Mouse (Mus musculus) MEL (cell line): ENCODE data around the gene Pcbp2. TPM values are rescaled to one million over a fixed set of nuclear protein-coding genes. Genes with fewer than 3 reads are reported as not detected.

Experiments
- DNase-seq: peaks from one replicate; pipeline ENCODE4 v3.0.0; 2011; ENCODE audit warnings: low read depth, low spot score
- H3K27ac ChIP-seq: 2 replicates; pipeline ENCODE4 v1.5.1; 2012; ENCODE audit warnings: low read depth, mild to moderate bottlenecking, control low read depth, low read length, moderate library complexity; ENCODE audit not compliant: control insufficient read depth
- H3K27me3 ChIP-seq, 2 experiments: fragments of 150-350 bp in 1 of 2; sonication (generic) in 1 of 2; 2 replicates each; pipeline ENCODE4 v1.6.1; 2012; ENCODE audit warnings: low read length in 2 of 2, mild to moderate bottlenecking in 2 of 2, improper control_type of control experiment in 1 of 2, moderate library complexity in 1 of 2; ENCODE audit not compliant: insufficient read depth in 2 of 2, control insufficient read depth in 1 of 2
- H3K36me3 ChIP-seq, 2 experiments: 2 replicates each; pipeline ENCODE4 v1.6.1; 2012 to 2014; ENCODE audit warnings: low read length in 2 of 2, improper control_type of control experiment in 1 of 2, inconsistent platforms in 1 of 2, mild to moderate bottlenecking in 1 of 2; ENCODE audit not compliant: insufficient read depth in 2 of 2, control insufficient read depth in 1 of 2
- H3K4me1 ChIP-seq, 2 experiments: fragments of 150-350 bp in 1 of 2; sonication (generic) in 1 of 2; 2 replicates each; pipeline ENCODE4 v1.6.1; 2012; ENCODE audit warnings: low read length in 2 of 2, improper control_type of control experiment in 1 of 2, mild to moderate bottlenecking in 1 of 2; ENCODE audit not compliant: insufficient read depth in 2 of 2, control insufficient read depth in 1 of 2
- H3K4me3 ChIP-seq, 2 experiments: fragments of 150-350 bp in 1 of 2; sonication (generic) in 1 of 2; 2 replicates each; pipeline ENCODE4 v1.5.1; 2012; ENCODE audit warnings: low read depth in 2 of 2, low read length in 2 of 2, mild to moderate bottlenecking in 2 of 2, moderate library complexity in 2 of 2, control low read depth in 1 of 2, improper control_type of control experiment in 1 of 2; ENCODE audit not compliant: control insufficient read depth in 1 of 2, insufficient read depth in 1 of 2
- H3K79me2 ChIP-seq: 2 replicates; pipeline ENCODE4 v1.6.1; 2012; ENCODE audit warnings: mild to moderate bottlenecking, low read length, moderate library complexity; ENCODE audit not compliant: control insufficient read depth, poor library complexity, insufficient read depth
- H3K9ac ChIP-seq: 2 replicates; pipeline ENCODE4 v1.6.1; 2012; ENCODE audit warnings: low read depth, mild to moderate bottlenecking, control low read depth, low read length, moderate library complexity; ENCODE audit not compliant: control insufficient read depth, poor library complexity, severe bottlenecking
- H3K9me3 ChIP-seq: fragments of 150-350 bp; sonication (generic); replicated peaks from 2 replicates; pipeline ENCODE4 v1.6.1; 2012; ENCODE audit warnings: mild to moderate bottlenecking, low read length, improper control_type of control experiment, moderate library complexity; ENCODE audit not compliant: insufficient read depth
- BHLHE40 ChIP-seq: IDR thresholded peaks from 2 replicates; pipeline ENCODE4 v1.6.1; 2012; ENCODE audit warnings: low read depth, mild to moderate bottlenecking, inconsistent platforms, low read length, improper control_type of control experiment, borderline replicate concordance
- CHD1 ChIP-seq: IDR thresholded peaks from 2 replicates; pipeline ENCODE4 v1.6.1; 2012; ENCODE audit warnings: low read depth, mild to moderate bottlenecking, inconsistent platforms, low read length, improper control_type of control experiment
- CHD2 ChIP-seq: IDR thresholded peaks from 2 replicates; pipeline ENCODE4 v1.6.1; 2011; ENCODE audit warnings: low read length, improper control_type of control experiment
- CTCF ChIP-seq, 3 experiments: IDR thresholded peaks in 2 of 3; conservative IDR thresholded peaks in 1 of 3; 2 replicates each; pipeline ENCODE4 v1.5.1; 2011 to 2012; ENCODE audit warnings: low read length in 3 of 3, low read depth in 2 of 3, mild to moderate bottlenecking in 2 of 3, improper control_type of control experiment in 1 of 3, inconsistent platforms in 1 of 3, mixed read lengths in 1 of 3, moderate library complexity in 1 of 3; ENCODE audit not compliant: control insufficient read depth in 1 of 3, insufficient read depth in 1 of 3, poor library complexity in 1 of 3, severe bottlenecking in 1 of 3
- E2F4 ChIP-seq: IDR thresholded peaks from 2 replicates; pipeline ENCODE4 v1.6.1; 2011; ENCODE audit warnings: low read depth, low read length, improper control_type of control experiment, borderline replicate concordance
- ELF1 ChIP-seq: IDR thresholded peaks from 2 replicates; pipeline ENCODE4 v1.6.1; 2014; ENCODE audit warnings: low read depth, mild to moderate bottlenecking, inconsistent platforms, low read length, improper control_type of control experiment, moderate library complexity
- ETS1 ChIP-seq: IDR thresholded peaks from 2 replicates; pipeline ENCODE4 v1.6.1; 2012; ENCODE audit warnings: low read depth, mild to moderate bottlenecking, inconsistent platforms, low read length, improper control_type of control experiment, moderate library complexity
- GABPA ChIP-seq: IDR thresholded peaks from 2 replicates; pipeline ENCODE4 v1.6.1; 2012; ENCODE audit warnings: low read depth, mild to moderate bottlenecking, inconsistent platforms, low read length, improper control_type of control experiment, moderate library complexity
- GATA1 ChIP-seq: IDR thresholded peaks from 2 replicates; pipeline ENCODE4 v1.6.1; 2011; ENCODE audit warnings: low read depth, low read length, improper control_type of control experiment
- HCFC1 ChIP-seq: IDR thresholded peaks from 2 replicates; pipeline ENCODE4 v1.6.1; 2012; ENCODE audit warnings: low read depth, mild to moderate bottlenecking, inconsistent platforms, low read length, improper control_type of control experiment, moderate library complexity
- JUND ChIP-seq: IDR thresholded peaks from 2 replicates; pipeline ENCODE4 v1.6.1; 2011; ENCODE audit warnings: low read depth, mild to moderate bottlenecking, improper control_type of control experiment, low read length
- KAT2A ChIP-seq: conservative IDR thresholded peaks from 2 replicates; pipeline ENCODE4 v1.6.1; 2012; ENCODE audit warnings: low read depth, low read length, improper control_type of control experiment, inconsistent platforms
- MAFK ChIP-seq: IDR thresholded peaks from 2 replicates; pipeline ENCODE4 v1.6.1; 2011; ENCODE audit warnings: low read depth, mild to moderate bottlenecking, low read length, improper control_type of control experiment, borderline replicate concordance
- MAX ChIP-seq: IDR thresholded peaks from 2 replicates; pipeline ENCODE4 v1.6.1; 2011; ENCODE audit warnings: low read length, improper control_type of control experiment
- MAZ ChIP-seq: IDR thresholded peaks from 2 replicates; pipeline ENCODE4 v1.6.1; 2012; ENCODE audit warnings: low read depth, mild to moderate bottlenecking, inconsistent platforms, low read length, improper control_type of control experiment
- MXI1 ChIP-seq: IDR thresholded peaks from 2 replicates; pipeline ENCODE4 v1.6.1; 2011; ENCODE audit warnings: mild to moderate bottlenecking, low read depth, low read length, improper control_type of control experiment
- MYB ChIP-seq: IDR thresholded peaks from 2 replicates; pipeline ENCODE4 v1.6.1; 2011; ENCODE audit warnings: mild to moderate bottlenecking, low read depth, low read length, improper control_type of control experiment
- MYC ChIP-seq: IDR thresholded peaks from 2 replicates; pipeline ENCODE4 v1.6.1; 2011; ENCODE audit warnings: low read depth, mild to moderate bottlenecking, low read length, improper control_type of control experiment, moderate library complexity
- NELFE ChIP-seq: IDR thresholded peaks from 2 replicates; pipeline ENCODE4 v1.6.1; 2011; ENCODE audit warnings: low read depth, low read length, improper control_type of control experiment
- NRF1 ChIP-seq: IDR thresholded peaks from 2 replicates; pipeline ENCODE4 v1.6.1; 2014; ENCODE audit warnings: low read depth, mild to moderate bottlenecking, inconsistent platforms, low read length, improper control_type of control experiment, moderate library complexity; ENCODE audit not compliant: poor library complexity, insufficient read depth, severe bottlenecking
- POLR2A ChIP-seq, 2 experiments: IDR thresholded peaks; 2 replicates each; pipeline ENCODE4 v1.6.1; 2011 to 2012; ENCODE audit warnings: low read length in 2 of 2, mild to moderate bottlenecking in 2 of 2, control low read depth in 1 of 2, improper control_type of control experiment in 1 of 2, low read depth in 1 of 2, moderate library complexity in 1 of 2; ENCODE audit not compliant: control insufficient read depth in 1 of 2, insufficient read depth in 1 of 2, poor library complexity in 1 of 2
- POLR2AphosphoS2 ChIP-seq: IDR thresholded peaks from 2 replicates; pipeline ENCODE4 v1.6.1; 2011; ENCODE audit warnings: low read length, improper control_type of control experiment
- POLR2AphosphoS5 ChIP-seq: IDR thresholded peaks from 2 replicates; pipeline ENCODE4 v1.6.1; 2012; ENCODE audit warnings: low read depth, borderline replicate concordance, mild to moderate bottlenecking, inconsistent platforms, low read length, moderate library complexity, mixed read lengths
- RAD21 ChIP-seq: IDR thresholded peaks from 2 replicates; pipeline ENCODE4 v1.6.1; 2011; ENCODE audit warnings: mild to moderate bottlenecking, low read depth, low read length, improper control_type of control experiment
- RCOR1 ChIP-seq: IDR thresholded peaks from 2 replicates; pipeline ENCODE4 v1.6.1; 2012; ENCODE audit warnings: low read depth, mild to moderate bottlenecking, inconsistent platforms, low read length, improper control_type of control experiment
- SIN3A ChIP-seq: IDR thresholded peaks from 2 replicates; pipeline ENCODE4 v1.6.1; 2012; ENCODE audit warnings: low read length, improper control_type of control experiment, inconsistent platforms
- SMC3 ChIP-seq: IDR thresholded peaks from 2 replicates; pipeline ENCODE4 v1.6.1; 2011; ENCODE audit warnings: low read depth, low read length, improper control_type of control experiment
- TAL1 ChIP-seq: IDR thresholded peaks from 2 replicates; pipeline ENCODE4 v1.6.1; 2012; ENCODE audit warnings: mild to moderate bottlenecking, inconsistent platforms, low read length, moderate library complexity, mixed read lengths
- TBP ChIP-seq: IDR thresholded peaks from 2 replicates; pipeline ENCODE4 v1.8.0; 2011; ENCODE audit warnings: low read depth, low read length, improper control_type of control experiment
- TCF12 ChIP-seq: IDR thresholded peaks from 2 replicates; pipeline ENCODE4 v1.6.1; 2014; ENCODE audit warnings: low read depth, mild to moderate bottlenecking, inconsistent platforms, low read length, improper control_type of control experiment, moderate library complexity
- UBTF ChIP-seq: IDR thresholded peaks from 2 replicates; pipeline ENCODE4 v1.6.1; 2012; ENCODE audit warnings: low read depth, mild to moderate bottlenecking, inconsistent platforms, low read length, improper control_type of control experiment, moderate library complexity, borderline replicate concordance; ENCODE audit not compliant: insufficient read depth
- USF1 ChIP-seq: IDR thresholded peaks from 2 replicates; pipeline ENCODE4 v1.6.1; 2014; ENCODE audit warnings: low read depth, mild to moderate bottlenecking, inconsistent platforms, low read length, improper control_type of control experiment, moderate library complexity
- USF2 ChIP-seq, 2 experiments: IDR thresholded peaks; 2 replicates each; pipeline ENCODE4 v1.6.1; 2011 to 2012; ENCODE audit warnings: improper control_type of control experiment in 2 of 2, low read length in 2 of 2, borderline replicate concordance in 1 of 2, inconsistent platforms in 1 of 2, low read depth in 1 of 2, mild to moderate bottlenecking in 1 of 2; ENCODE audit not compliant: insufficient read depth in 1 of 2
- ZC3H11A ChIP-seq: IDR thresholded peaks from 2 replicates; pipeline ENCODE4 v1.6.1; 2012; ENCODE audit warnings: low read depth, mild to moderate bottlenecking, inconsistent platforms, low read length, improper control_type of control experiment
- ZKSCAN1 ChIP-seq: IDR thresholded peaks from 2 replicates; pipeline ENCODE4 v1.6.1; 2012; ENCODE audit warnings: low read depth, mild to moderate bottlenecking, inconsistent platforms, low read length, improper control_type of control experiment, moderate library complexity
- ZMIZ1 ChIP-seq: IDR thresholded peaks from 2 replicates; pipeline ENCODE4 v1.6.1; 2012; ENCODE audit warnings: low read depth, mild to moderate bottlenecking, inconsistent platforms, low read length, improper control_type of control experiment, moderate library complexity
- ZNF384 ChIP-seq: IDR thresholded peaks from 2 replicates; pipeline ENCODE4 v1.6.1; 2012; ENCODE audit warnings: low read depth, mild to moderate bottlenecking, inconsistent platforms, low read length, improper control_type of control experiment
- polyA plus RNA-seq, 2 experiments: library from polyadenylated mRNA; stranded (reverse) in 1 of 2; unstranded in 1 of 2; fragments of >175 nt in 1 of 2; fragments of >200 nt in 1 of 2; gene quantifications; 2 replicates each; pipeline versions ENCODE4 v1.2.1 to v1.2.4; 2012; ENCODE audit warnings: low replicate concordance in 2 of 2, low read depth in 1 of 2; ENCODE audit not compliant: insufficient read length in 2 of 2, insufficient read depth in 1 of 2, missing spikeins in 1 of 2
- total RNA-seq: library from RNA; depleted of rRNA; stranded (reverse); fragments of 300-350 nt; gene quantifications from 2 replicates; pipeline ENCODE4 v1.2.3, GENCODE M21; 2012

Pcbp2 gene
- total and polyA plus RNA-seq, 3 experiments, result 359 to 2,091 (median 977) TPM

DNA sequence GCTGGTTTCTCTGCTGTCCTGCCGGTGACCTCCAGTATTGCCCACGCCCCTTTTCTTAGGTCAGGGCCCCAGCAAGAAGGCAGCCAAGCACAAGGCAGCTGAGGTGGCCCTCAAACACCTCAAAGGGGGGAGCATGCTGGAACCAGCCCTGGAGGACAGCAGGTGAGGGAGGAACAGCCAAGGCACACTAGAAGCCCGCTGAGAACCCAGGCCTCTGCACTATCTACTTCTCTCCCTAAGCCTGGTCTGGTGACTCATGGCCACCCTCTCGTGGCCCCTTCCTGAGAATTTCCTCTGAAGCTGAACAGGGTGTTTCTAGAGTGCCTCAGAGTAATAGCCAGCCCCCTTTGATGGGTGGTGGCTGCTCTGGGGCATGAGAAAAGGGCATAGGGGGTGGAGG, 50.1 kb downstream of the Pcbp2 start:
- Histone ChIP-seq H3K4me3 (peak overlapping the region; percentile 20 to 39), H3K4me1 (peaks cover 5 to 20% of the 10 kb centered on the region in 2 experiments; a peak in 3 of 4 replicates), H3K27me3 (no peaks in the 10 kb centered on the region), H3K9me3 (no peaks in the 10 kb centered on the region), H3K79me2 (peaks cover 17% of the 10 kb centered on the region), H3K27ac (peak overlapping the region; percentile 95), H3K9ac (peak overlapping the region; percentile 86), H3K36me3 (peaks cover 0 to 16% of the 10 kb centered on the region in 2 experiments; a peak in 2 of 4 replicates)
- DNase-seq, result peak; percentile 83
- no peak for TF ChIP-seq ZKSCAN1
- peak; percentile 45 for TF ChIP-seq SMC3
- no peak for TF ChIP-seq KAT2A
- 0 out of 2 replicates have a peak, but pooled peaks have one; percentile 31 for TF ChIP-seq TCF12
- peak in 1 of 2 experiments; percentile 30; a peak in 1 of 4 replicates for TF ChIP-seq POLR2A (IDR thresholded peaks at IDR 0.05; ENCODE audit: control insufficient read depth in 1 of 2, insufficient read depth in 1 of 2, low read depth in 1 of 2, low read length in 2 of 2, poor library complexity in 1 of 2)
- TF ChIP-seq ZNF384, result no peak
- no peak for TF ChIP-seq ETS1
- TF ChIP-seq CHD1, result no peak
- TF ChIP-seq RAD21, result peak; percentile 35
- no peak for TF ChIP-seq POLR2AphosphoS2
- no peak for TF ChIP-seq MAFK
- no peak for TF ChIP-seq MYB
- no peak for TF ChIP-seq NRF1
- TF ChIP-seq ELF1, result no peak
- no peak for TF ChIP-seq MXI1
- TF ChIP-seq MAZ, result 0 out of 2 replicates have a peak, but pooled peaks have one; percentile 48
- no peak for TF ChIP-seq CHD2
- no peak for TF ChIP-seq ZMIZ1
- no peak for TF ChIP-seq ZC3H11A
- TF ChIP-seq BHLHE40, result no peak
- TF ChIP-seq JUND, result no peak
- no peak for TF ChIP-seq MAX
- no peak for TF ChIP-seq E2F4
- peak in 2 of 3 experiments; percentile 33 to 42; a peak in 5 of 6 replicates for TF ChIP-seq CTCF (IDR thresholded peaks at IDR 0.05 in 2 of 3, conservative IDR thresholded peaks at IDR 0.05 in 1 of 3; ENCODE audit: control insufficient read depth in 1 of 3, insufficient read depth in 1 of 3, low read depth in 2 of 3, low read length in 3 of 3, poor library complexity in 1 of 3, severe bottlenecking in 1 of 3)
- TF ChIP-seq POLR2AphosphoS5, result no peak
- 0 out of 2 replicates have a peak, but pooled peaks have one; percentile 11 for TF ChIP-seq USF1
- no peak for TF ChIP-seq HCFC1
- no peak; the same call in 1 of the 2 replicates for TF ChIP-seq NELFE
- 0 out of 2 replicates have a peak, but pooled peaks have one; percentile 42 for TF ChIP-seq SIN3A
- peak; percentile 55; the same call in 1 of the 2 replicates for TF ChIP-seq MYC
- no peak for TF ChIP-seq UBTF
- TF ChIP-seq USF2 (IDR thresholded peaks at IDR 0.05; ENCODE audit: borderline replicate concordance in 1 of 2, insufficient read depth in 1 of 2, low read depth in 1 of 2, low read length in 2 of 2), result no peak
- no peak for TF ChIP-seq GABPA
- peak; percentile 27; the same call in 1 of the 2 replicates for TF ChIP-seq GATA1
- TF ChIP-seq TBP, result no peak
- no peak for TF ChIP-seq TAL1
- no peak; the same call in 1 of the 2 replicates for TF ChIP-seq RCOR1
